Mouse (Mus musculus) MEL (cell line): ENCODE data around the gene Xrcc3. TPM values are rescaled to one million over a fixed set of nuclear protein-coding genes. Genes with fewer than 3 reads are reported as not detected.

ENCODE experiments used
- DNase-seq: peaks from one replicate; pipeline ENCODE4 v3.0.0; 2011; ENCODE audit warnings: low read depth, low spot score
- H3K27ac ChIP-seq: 2 replicates; pipeline ENCODE4 v1.5.1; 2012; ENCODE audit warnings: low read depth, mild to moderate bottlenecking, control low read depth, low read length, moderate library complexity; ENCODE audit not compliant: control insufficient read depth
- H3K27me3 ChIP-seq, 2 experiments: fragments of 150-350 bp in 1 of 2; sonication (generic) in 1 of 2; 2 replicates each; pipeline ENCODE4 v1.6.1; 2012; ENCODE audit warnings: low read length in 2 of 2, mild to moderate bottlenecking in 2 of 2, improper control_type of control experiment in 1 of 2, moderate library complexity in 1 of 2; ENCODE audit not compliant: insufficient read depth in 2 of 2, control insufficient read depth in 1 of 2
- H3K36me3 ChIP-seq, 2 experiments: 2 replicates each; pipeline ENCODE4 v1.6.1; 2012 to 2014; ENCODE audit warnings: low read length in 2 of 2, improper control_type of control experiment in 1 of 2, inconsistent platforms in 1 of 2, mild to moderate bottlenecking in 1 of 2; ENCODE audit not compliant: insufficient read depth in 2 of 2, control insufficient read depth in 1 of 2
- H3K4me1 ChIP-seq, 2 experiments: fragments of 150-350 bp in 1 of 2; sonication (generic) in 1 of 2; 2 replicates each; pipeline ENCODE4 v1.6.1; 2012; ENCODE audit warnings: low read length in 2 of 2, improper control_type of control experiment in 1 of 2, mild to moderate bottlenecking in 1 of 2; ENCODE audit not compliant: insufficient read depth in 2 of 2, control insufficient read depth in 1 of 2
- H3K4me3 ChIP-seq, 2 experiments: fragments of 150-350 bp in 1 of 2; sonication (generic) in 1 of 2; 2 replicates each; pipeline ENCODE4 v1.5.1; 2012; ENCODE audit warnings: low read depth in 2 of 2, low read length in 2 of 2, mild to moderate bottlenecking in 2 of 2, moderate library complexity in 2 of 2, control low read depth in 1 of 2, improper control_type of control experiment in 1 of 2; ENCODE audit not compliant: control insufficient read depth in 1 of 2, insufficient read depth in 1 of 2
- H3K79me2 ChIP-seq: 2 replicates; pipeline ENCODE4 v1.6.1; 2012; ENCODE audit warnings: mild to moderate bottlenecking, low read length, moderate library complexity; ENCODE audit not compliant: control insufficient read depth, poor library complexity, insufficient read depth
- H3K9ac ChIP-seq: 2 replicates; pipeline ENCODE4 v1.6.1; 2012; ENCODE audit warnings: low read depth, mild to moderate bottlenecking, control low read depth, low read length, moderate library complexity; ENCODE audit not compliant: control insufficient read depth, poor library complexity, severe bottlenecking
- H3K9me3 ChIP-seq: fragments of 150-350 bp; sonication (generic); replicated peaks from 2 replicates; pipeline ENCODE4 v1.6.1; 2012; ENCODE audit warnings: mild to moderate bottlenecking, low read length, improper control_type of control experiment, moderate library complexity; ENCODE audit not compliant: insufficient read depth
- CHD1 ChIP-seq: IDR thresholded peaks from 2 replicates; pipeline ENCODE4 v1.6.1; 2012; ENCODE audit warnings: low read depth, mild to moderate bottlenecking, inconsistent platforms, low read length, improper control_type of control experiment
- E2F4 ChIP-seq: IDR thresholded peaks from 2 replicates; pipeline ENCODE4 v1.6.1; 2011; ENCODE audit warnings: low read depth, low read length, improper control_type of control experiment, borderline replicate concordance
- ETS1 ChIP-seq: IDR thresholded peaks from 2 replicates; pipeline ENCODE4 v1.6.1; 2012; ENCODE audit warnings: low read depth, mild to moderate bottlenecking, inconsistent platforms, low read length, improper control_type of control experiment, moderate library complexity
- GABPA ChIP-seq: IDR thresholded peaks from 2 replicates; pipeline ENCODE4 v1.6.1; 2012; ENCODE audit warnings: low read depth, mild to moderate bottlenecking, inconsistent platforms, low read length, improper control_type of control experiment, moderate library complexity
- HCFC1 ChIP-seq: IDR thresholded peaks from 2 replicates; pipeline ENCODE4 v1.6.1; 2012; ENCODE audit warnings: low read depth, mild to moderate bottlenecking, inconsistent platforms, low read length, improper control_type of control experiment, moderate library complexity
- KAT2A ChIP-seq: conservative IDR thresholded peaks from 2 replicates; pipeline ENCODE4 v1.6.1; 2012; ENCODE audit warnings: low read depth, low read length, improper control_type of control experiment, inconsistent platforms
- MAFK ChIP-seq: IDR thresholded peaks from 2 replicates; pipeline ENCODE4 v1.6.1; 2011; ENCODE audit warnings: low read depth, mild to moderate bottlenecking, low read length, improper control_type of control experiment, borderline replicate concordance
- MAX ChIP-seq: IDR thresholded peaks from 2 replicates; pipeline ENCODE4 v1.6.1; 2011; ENCODE audit warnings: low read length, improper control_type of control experiment
- MAZ ChIP-seq: IDR thresholded peaks from 2 replicates; pipeline ENCODE4 v1.6.1; 2012; ENCODE audit warnings: low read depth, mild to moderate bottlenecking, inconsistent platforms, low read length, improper control_type of control experiment
- MEF2A ChIP-seq: IDR thresholded peaks from 2 replicates; pipeline ENCODE4 v1.6.1; 2014; ENCODE audit warnings: low read depth, mild to moderate bottlenecking, inconsistent platforms, low read length, improper control_type of control experiment; ENCODE audit not compliant: poor library complexity, insufficient replicate concordance, severe bottlenecking; ENCODE audit errors: extremely low read depth
- MYC ChIP-seq: IDR thresholded peaks from 2 replicates; pipeline ENCODE4 v1.6.1; 2011; ENCODE audit warnings: low read depth, mild to moderate bottlenecking, low read length, improper control_type of control experiment, moderate library complexity
- NELFE ChIP-seq: IDR thresholded peaks from 2 replicates; pipeline ENCODE4 v1.6.1; 2011; ENCODE audit warnings: low read depth, low read length, improper control_type of control experiment
- NRF1 ChIP-seq: IDR thresholded peaks from 2 replicates; pipeline ENCODE4 v1.6.1; 2014; ENCODE audit warnings: low read depth, mild to moderate bottlenecking, inconsistent platforms, low read length, improper control_type of control experiment, moderate library complexity; ENCODE audit not compliant: poor library complexity, insufficient read depth, severe bottlenecking
- POLR2A ChIP-seq, 2 experiments: IDR thresholded peaks; 2 replicates each; pipeline ENCODE4 v1.6.1; 2011 to 2012; ENCODE audit warnings: low read length in 2 of 2, mild to moderate bottlenecking in 2 of 2, control low read depth in 1 of 2, improper control_type of control experiment in 1 of 2, low read depth in 1 of 2, moderate library complexity in 1 of 2; ENCODE audit not compliant: control insufficient read depth in 1 of 2, insufficient read depth in 1 of 2, poor library complexity in 1 of 2
- RAD21 ChIP-seq: IDR thresholded peaks from 2 replicates; pipeline ENCODE4 v1.6.1; 2011; ENCODE audit warnings: mild to moderate bottlenecking, low read depth, low read length, improper control_type of control experiment
- RCOR1 ChIP-seq: IDR thresholded peaks from 2 replicates; pipeline ENCODE4 v1.6.1; 2012; ENCODE audit warnings: low read depth, mild to moderate bottlenecking, inconsistent platforms, low read length, improper control_type of control experiment
- SIN3A ChIP-seq: IDR thresholded peaks from 2 replicates; pipeline ENCODE4 v1.6.1; 2012; ENCODE audit warnings: low read length, improper control_type of control experiment, inconsistent platforms
- SMC3 ChIP-seq: IDR thresholded peaks from 2 replicates; pipeline ENCODE4 v1.6.1; 2011; ENCODE audit warnings: low read depth, low read length, improper control_type of control experiment
- TAL1 ChIP-seq: IDR thresholded peaks from 2 replicates; pipeline ENCODE4 v1.6.1; 2012; ENCODE audit warnings: mild to moderate bottlenecking, inconsistent platforms, low read length, moderate library complexity, mixed read lengths
- TBP ChIP-seq: IDR thresholded peaks from 2 replicates; pipeline ENCODE4 v1.8.0; 2011; ENCODE audit warnings: low read depth, low read length, improper control_type of control experiment
- USF1 ChIP-seq: IDR thresholded peaks from 2 replicates; pipeline ENCODE4 v1.6.1; 2014; ENCODE audit warnings: low read depth, mild to moderate bottlenecking, inconsistent platforms, low read length, improper control_type of control experiment, moderate library complexity
- USF2 ChIP-seq, 2 experiments: IDR thresholded peaks; 2 replicates each; pipeline ENCODE4 v1.6.1; 2011 to 2012; ENCODE audit warnings: improper control_type of control experiment in 2 of 2, low read length in 2 of 2, borderline replicate concordance in 1 of 2, inconsistent platforms in 1 of 2, low read depth in 1 of 2, mild to moderate bottlenecking in 1 of 2; ENCODE audit not compliant: insufficient read depth in 1 of 2
- ZC3H11A ChIP-seq: IDR thresholded peaks from 2 replicates; pipeline ENCODE4 v1.6.1; 2012; ENCODE audit warnings: low read depth, mild to moderate bottlenecking, inconsistent platforms, low read length, improper control_type of control experiment
- ZNF384 ChIP-seq: IDR thresholded peaks from 2 replicates; pipeline ENCODE4 v1.6.1; 2012; ENCODE audit warnings: low read depth, mild to moderate bottlenecking, inconsistent platforms, low read length, improper control_type of control experiment
- polyA plus RNA-seq, 2 experiments: library from polyadenylated mRNA; stranded (reverse) in 1 of 2; unstranded in 1 of 2; fragments of >175 nt in 1 of 2; fragments of >200 nt in 1 of 2; gene quantifications; 2 replicates each; pipeline versions ENCODE4 v1.2.1 to v1.2.4; 2012; ENCODE audit warnings: low replicate concordance in 2 of 2, low read depth in 1 of 2; ENCODE audit not compliant: insufficient read length in 2 of 2, insufficient read depth in 1 of 2, missing spikeins in 1 of 2
- total RNA-seq: library from RNA; depleted of rRNA; stranded (reverse); fragments of 300-350 nt; gene quantifications from 2 replicates; pipeline ENCODE4 v1.2.3, GENCODE M21; 2012

Xrcc3 gene
- total and polyA plus RNA-seq, 3 experiments, result 9.0 to 18.8 TPM; not detected in 1

GRCm38 (mm10) chr12:111794102-111794501 is 19.6 kb downstream of the Xrcc3 start:
- Histone ChIP-seq H3K4me3 (no peak overlapping the region), H3K36me3 (peaks cover 0 to 2% of the 10 kb centered on the region in 2 experiments; a peak in 1 of 4 replicates), H3K9ac (no peak overlapping the region), H3K9me3 (no peaks in the 10 kb centered on the region), H3K79me2 (no peaks in the 10 kb centered on the region), H3K27me3 (no peaks in the 10 kb centered on the region), H3K27ac (no peak overlapping the region), H3K4me1 (0 out of 4 replicates have a peak, but pooled peaks cover 0 to 2% of the 10 kb centered on the region in 2 experiments)
- no peak for DNase-seq
- no peak for TF ChIP-seq SIN3A
- no peak for TF ChIP-seq ZNF384
- TF ChIP-seq KAT2A, result no peak
- no peak for TF ChIP-seq MYC
- no peak for TF ChIP-seq USF2 (IDR thresholded peaks at IDR 0.05; ENCODE audit: borderline replicate concordance in 1 of 2, insufficient read depth in 1 of 2, low read depth in 1 of 2, low read length in 2 of 2)
- TF ChIP-seq MAFK, result no peak
- no peak for TF ChIP-seq GABPA
- no peak for TF ChIP-seq MAX
- TF ChIP-seq USF1, result no peak
- TF ChIP-seq HCFC1, result no peak
- no peak for TF ChIP-seq NELFE
- no peak for TF ChIP-seq POLR2A (IDR thresholded peaks at IDR 0.05; ENCODE audit: control insufficient read depth in 1 of 2, insufficient read depth in 1 of 2, low read depth in 1 of 2, low read length in 2 of 2, poor library complexity in 1 of 2)
- no peak for TF ChIP-seq TBP
- TF ChIP-seq MEF2A, result no peak

- TF ChIP-seq TAL1 (no peak), RCOR1 (no peak), SIN3A (no peak), E2F4 (no peak), NRF1 (no peak), RAD21 (no peak), CHD1 (no peak), GABPA (no peak), SMC3 (no peak), ZC3H11A (no peak), POLR2A (IDR thresholded peaks at IDR 0.05; ENCODE audit: control insufficient read depth in 1 of 2, insufficient read depth in 1 of 2, low read depth in 1 of 2, low read length in 2 of 2, poor library complexity in 1 of 2) (no peak), MAZ (no peak), MEF2A (no peak), ETS1 (no peak)
- Histone ChIP-seq H3K79me2 (no peaks in the 10 kb centered on the region), H3K9me3 (no peaks in the 10 kb centered on the region), H3K27me3 (no peaks in the 10 kb centered on the region), H3K4me1 (0 out of 4 replicates have a peak, but pooled peaks cover 0 to 2% of the 10 kb centered on the region in 2 experiments), H3K9ac (no peak overlapping the region), H3K36me3 (peaks cover 0 to 3% of the 10 kb centered on the region in 2 experiments; a peak in 2 of 4 replicates), H3K4me3 (no peak overlapping the region), H3K27ac (no peak overlapping the region)
- no peak for DNase-seq
Observed at GRCm38 (mm10) chr12:111791474-111792104, 22.1 kb downstream of the Xrcc3 start.
